9 mouse cellular contexts compared by ENCODE assay signal in genomic region chr9:64232257-64232957, GRCm38 (mm10). TPM values are rescaled to one million over a fixed set of nuclear protein-coding genes. Genes with fewer than 3 reads are reported as not detected.
DNase-seq lines count a peak whose midpoint lies in the region; ATAC-seq lines count a peak whose summit lies in the region.
"Had no signal": no experiment of that assay in that cellular context is flagged by ENCODE, and none has a peak within 500 bp of the region (broad histone marks: within the 10 kb centered on the region; RNA-seq: fewer than 3 reads in every experiment).

No protein-coding gene starts in this region.

- H3K27ac ChIP-seq in heart, embryonic 12.5 days (ENCODE audit: poor library complexity, severe bottlenecking): 0 out of 2 replicates have a peak overlapping the region, but pooled peaks have one; percentile 4
- H3K27ac ChIP-seq: liver, embryonic 14.5 days had no signal

- H3K4me2 ChIP-seq in heart, embryonic 12.5 days: no peak overlapping the region

- no peak overlapping the region for H3K4me3 ChIP-seq in heart, embryonic 12.5 days

- H3K4me1 ChIP-seq in heart, embryonic 12.5 days (replicated peaks): peaks cover 33% of the 10 kb centered on the region

- H3K9ac ChIP-seq in heart, embryonic 12.5 days: 0 out of 2 replicates have a peak overlapping the region, but pooled peaks have one; percentile 48
- H3K9ac ChIP-seq: liver, embryonic 14.5 days had no signal

- no peaks in the 10 kb centered on the region for H3K9me3 ChIP-seq in heart, embryonic 12.5 days (replicated peaks)

- 0 out of 2 replicates have a peak, but pooled peaks cover 7% of the 10 kb centered on the region for H3K36me3 ChIP-seq in heart, embryonic 12.5 days

- no peak for ATAC-seq in heart, embryonic 12.5 days (ENCODE audit: insufficient number of reproducible peaks, low FRiP score)
- no peak for ATAC-seq in cerebellum, adult (ENCODE audit: insufficient number of reproducible peaks, low FRiP score, low TSS enrichment)

- no peaks in the 10 kb centered on the region for H3K27me3 ChIP-seq in heart, embryonic 12.5 days (replicated peaks)

- WGBS in heart, embryonic 12.5 days: 57% methylated on average over 9 of the region's 9 CpGs

- DNase-seq in gastrocnemius, postnatal 10 days: peak; percentile 45
- DNase-seq in gastrocnemius, adult 18-20 months (ENCODE audit: low spot score): no peak
- DNase-seq in embryo, embryonic 10 days (ENCODE audit: low spot score): peak; percentile 47
- peak; percentile 74 for DNase-seq in kidney, postnatal 10 days
- DNase-seq in adipocyte (ENCODE audit: low spot score): no peak
- DNase-seq in ovary, postnatal 14 days (ENCODE audit: low spot score): no peak

RNA-seq across cellular contexts. Expression of gene Uchl4, which starts 2.6 kb away (rescaled TPM):
- 1 to 10 TPM; 2.0 to 2.9 TPM for total RNA-seq in gastrocnemius, postnatal 10 days (2021)
- 1 to 10 TPM; 1.3 to 2.1 TPM for total RNA-seq in gastrocnemius, adult 18-20 months (2021)
- polyA plus RNA-seq in heart, embryonic 12.5 days (2016; fragmentation: Nextera tagmentation; extraction: Ambion mirVana): 2.7 and 2.8 TPM in 2 replicates

RNA-seq across cellular contexts. Expression of gene Map2k1, which starts 21.0 kb away (rescaled TPM):
- total RNA-seq in gastrocnemius, postnatal 10 days (2021): 10 to 100 TPM; 69.8 to 71.6 TPM
- 10 to 100 TPM; 55.8 to 56.9 TPM for total RNA-seq in gastrocnemius, adult 18-20 months (2021)
- 99.7 and 100 TPM in 2 replicates for polyA plus RNA-seq in heart, embryonic 12.5 days (2016; fragmentation: Nextera tagmentation; extraction: Ambion mirVana)

RNA-seq across cellular contexts. Expression of gene Tipin, which starts 49.0 kb away (rescaled TPM):
- total RNA-seq in gastrocnemius, postnatal 10 days (2021): 10 to 100 TPM; 19.2 to 24.3 TPM
- total RNA-seq in gastrocnemius, adult 18-20 months (2021): 10 to 100 TPM; 10.0 to 11.1 TPM
- 130 and 133 TPM in 2 replicates for polyA plus RNA-seq in heart, embryonic 12.5 days (2016; fragmentation: Nextera tagmentation; extraction: Ambion mirVana)

RNA-seq across cellular contexts. Expression of gene Snapc5, which starts 53.3 kb away (rescaled TPM):
- total RNA-seq in gastrocnemius, postnatal 10 days (2021): 10 to 100 TPM; 17.4 to 17.5 TPM
- 10 to 100 TPM; 23.3 to 24.1 TPM for total RNA-seq in gastrocnemius, adult 18-20 months (2021)
- 21.9 and 23.0 TPM in 2 replicates for polyA plus RNA-seq in heart, embryonic 12.5 days (2016; fragmentation: Nextera tagmentation; extraction: Ambion mirVana)

RNA-seq across cellular contexts. Expression of gene Rpl4, which starts 59.2 kb away (rescaled TPM):
- 100 to 1,000 TPM; 811 to 822 TPM for total RNA-seq in gastrocnemius, postnatal 10 days (2021)
- 100 to 1,000 TPM; 623 to 643 TPM for total RNA-seq in gastrocnemius, adult 18-20 months (2021)
- 801 and 832 TPM in 2 replicates for polyA plus RNA-seq in heart, embryonic 12.5 days (2016; fragmentation: Nextera tagmentation; extraction: Ambion mirVana)

Comparison
In these comparisons a context has a peak if more than half of its experiments do, and no peak if none do; other contexts are left out.
1. DNase-seq: peak in gastrocnemius, postnatal 10 days (single experiment), embryo, embryonic 10 days (single experiment) and kidney, postnatal 10 days (single experiment); none in gastrocnemius, adult 18-20 months (single experiment), adipocyte (single experiment) and ovary, postnatal 14 days (single experiment).